Mouse (Mus musculus) forebrain, embryonic 13.5 days (tissue): Measurements from ENCODE around the gene Ppp1r35. TPM values are rescaled to one million over a fixed set of nuclear protein-coding genes. Genes with fewer than 3 reads are reported as not detected.
A peak's percentile ranks its signal among the peaks of the same experiment; 100 is the strongest.

Experiments
- ATAC-seq: fragments of 200-750 bp; cut with Nextera tagmentation; 2 replicates; pipeline ENCODE4 v1.8.0; 2017
- H3K27ac ChIP-seq: fragments of 300-500 bp; sonication (generic); 2 replicates; pipeline ENCODE4 v1.5.1; 2015; ENCODE audit warnings: inconsistent platforms, mild to moderate bottlenecking, moderate library complexity
- H3K27me3 ChIP-seq: fragments of 300-500 bp; sonication (generic); 2 replicates; pipeline ENCODE4 v1.6.1; 2015; ENCODE audit warnings: mild to moderate bottlenecking, inconsistent platforms
- H3K36me3 ChIP-seq: fragments of 300-500 bp; sonication (generic); 2 replicates; pipeline ENCODE4 v1.6.1; 2015; ENCODE audit warnings: mild to moderate bottlenecking, inconsistent platforms; ENCODE audit not compliant: poor library complexity, severe bottlenecking
- H3K4me1 ChIP-seq: fragments of 300-500 bp; sonication (generic); 2 replicates; pipeline ENCODE4 v1.6.1; 2015; ENCODE audit warnings: inconsistent platforms
- H3K4me2 ChIP-seq: fragments of 300-500 bp; sonication (generic); 2 replicates; pipeline ENCODE4 v1.6.1; 2015; ENCODE audit warnings: inconsistent platforms, mild to moderate bottlenecking, moderate library complexity
- H3K4me3 ChIP-seq: fragments of 300-500 bp; sonication (generic); 2 replicates; pipeline ENCODE4 v1.5.1; 2015; ENCODE audit warnings: mild to moderate bottlenecking, inconsistent platforms
- H3K9ac ChIP-seq: fragments of 300-500 bp; sonication (generic); 2 replicates; pipeline ENCODE4 v1.6.1; 2015; ENCODE audit warnings: mild to moderate bottlenecking, inconsistent platforms
- H3K9me3 ChIP-seq: fragments of 300-500 bp; sonication (generic); replicated peaks from 2 replicates; pipeline ENCODE4 v1.6.1; 2016; ENCODE audit warnings: inconsistent platforms
- WGBS: fragments of 180-500 bp; shearing (Covaris S2); methylation state at CpG from one replicate; pipeline ENCODE4 v1.1.7; 2015; 5-methylcytosine and 5-hydroxymethylcytosine counted together
- polyA plus RNA-seq: library from polyadenylated mRNA; unstranded; fragments of >200 nt; fragmentation: Nextera tagmentation; extraction: Ambion mirVana; gene quantifications from 2 replicates; pipeline ENCODE4 v1.2.1, GENCODE M21; 2015

The Ppp1r35 gene
- polyA plus RNA-seq = 38.3 and 45.0 TPM in 2 replicates

DNA sequence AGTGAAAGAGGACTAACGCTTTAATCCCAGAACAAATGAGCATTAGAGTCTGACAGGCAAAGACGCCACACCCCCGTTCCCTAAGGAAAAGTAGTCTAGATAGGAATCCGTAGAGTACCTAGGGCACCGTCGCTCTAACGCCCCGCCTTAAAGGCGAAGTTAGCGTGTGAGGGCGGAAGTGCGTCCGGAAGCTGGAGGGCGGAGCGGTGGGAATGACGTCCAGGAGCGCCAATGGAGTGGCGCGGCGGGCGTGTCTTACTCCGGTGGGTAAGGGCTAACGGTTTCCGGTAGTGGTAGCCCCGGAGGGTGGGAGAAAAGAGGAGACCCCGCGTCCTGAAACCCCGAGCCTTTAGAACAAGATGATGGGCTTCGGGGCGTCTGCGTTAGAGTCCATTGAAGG lies at the start of gene Ppp1r35:
Gene Ppp1r35 (plus strand): TSS at position 215 of the 400 bp plus-strand sequence.
- peak; percentile 98 for ATAC-seq
- peaks cover 46% of the 10 kb centered on the region for H3K4me1 ChIP-seq
- WGBS = 0% methylated on average over 31 of the region's 31 CpGs

DNA sequence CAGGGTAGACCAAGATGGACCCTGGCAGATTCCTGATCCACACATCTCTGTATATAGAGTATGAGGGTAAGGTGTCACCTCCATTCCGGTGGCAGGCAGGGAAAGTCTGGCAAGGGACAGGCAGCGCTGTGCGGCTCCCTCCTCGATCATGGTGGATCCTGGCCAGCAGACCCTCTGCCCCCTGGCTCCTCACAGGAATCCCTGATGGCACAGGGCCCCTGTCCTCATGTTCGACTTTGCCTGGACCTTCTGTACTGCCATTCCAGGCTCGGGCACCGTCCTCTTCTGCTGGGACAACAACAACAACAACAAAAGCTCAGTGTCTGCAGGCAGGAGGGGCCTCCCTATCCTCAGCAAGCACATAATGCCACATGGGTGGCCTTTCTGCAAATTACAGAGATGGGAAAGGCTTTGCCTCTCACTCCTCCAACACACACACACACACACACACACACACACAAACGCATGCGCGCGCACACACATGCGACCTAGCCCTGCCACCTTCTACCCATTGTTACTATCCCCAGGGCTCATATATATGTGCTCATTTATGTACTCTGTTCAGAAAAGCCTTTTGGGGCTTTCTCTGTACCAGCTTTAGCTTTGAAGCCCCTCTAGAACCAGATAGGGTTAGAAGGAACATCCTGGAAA lies 44.9 kb upstream of the Ppp1r35 start:
- H3K27ac ChIP-seq = peak overlapping the region; percentile 99
- H3K36me3 ChIP-seq = peaks cover 72% of the 10 kb centered on the region
- 17% methylated on average over 12 of the region's 12 CpGs for WGBS
- peaks cover 58% of the 10 kb centered on the region for H3K4me1 ChIP-seq
- peak; percentile 74 for ATAC-seq
- H3K4me2 ChIP-seq = peak overlapping the region; percentile 64
- peak overlapping the region; percentile 51 for H3K9ac ChIP-seq
- peak overlapping the region; percentile 34 for H3K4me3 ChIP-seq
- H3K9me3 ChIP-seq = no peaks in the 10 kb centered on the region
- no peaks in the 10 kb centered on the region for H3K27me3 ChIP-seq

More for the DNA sequence above, at the start of gene Ppp1r35:
- peak within 1 kb of the TSS; percentile 98 for H3K4me2 ChIP-seq
- H3K4me3 ChIP-seq = peak within 1 kb of the TSS; percentile 99
- peaks cover 36% of the 10 kb centered on the region for H3K36me3 ChIP-seq
- H3K27ac ChIP-seq = peak within 1 kb of the TSS; percentile 86
- H3K27me3 ChIP-seq = no peaks in the 10 kb centered on the region
- H3K9me3 ChIP-seq = no peaks in the 10 kb centered on the region
- peak within 1 kb of the TSS; percentile 96 for H3K9ac ChIP-seq

DNA sequence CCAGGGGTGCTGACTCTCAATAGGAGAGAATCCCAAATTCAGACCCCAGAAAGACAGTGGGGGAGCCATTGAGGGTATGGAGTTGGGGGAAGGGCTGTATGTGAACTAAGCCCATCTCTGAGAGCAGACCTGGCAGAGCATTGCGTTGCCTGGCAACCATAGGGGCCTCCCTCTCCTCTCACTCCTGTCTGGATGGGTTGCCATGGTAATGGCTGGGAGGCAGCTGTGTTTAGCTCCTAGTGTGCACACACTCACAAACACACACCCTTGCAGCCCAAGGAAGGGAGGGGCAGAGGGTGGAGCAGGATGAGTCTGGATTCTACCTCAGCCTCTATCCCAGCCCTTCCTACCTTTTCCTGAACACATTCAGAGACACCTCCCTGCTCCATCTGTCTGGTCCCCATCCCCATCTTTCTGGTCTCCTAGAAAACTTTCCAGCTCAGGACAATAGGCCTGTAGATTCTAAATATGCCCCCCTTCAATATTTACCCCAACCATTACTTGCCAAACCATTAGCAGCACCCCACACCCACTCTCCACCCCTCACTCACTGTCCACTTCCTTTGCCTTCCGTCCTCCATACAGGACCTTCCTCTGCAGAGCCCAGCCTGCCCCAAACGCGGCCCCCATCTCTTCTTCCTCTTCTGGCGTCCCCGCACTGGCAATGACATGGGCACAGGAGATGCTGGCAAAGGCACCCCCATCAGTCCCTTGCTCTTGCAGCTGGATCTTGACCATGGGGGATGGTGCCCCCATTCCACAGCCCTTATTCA lies 44.2 kb upstream of the Ppp1r35 start:
- peak; percentile 98 for ATAC-seq
- Histone ChIP-seq H3K4me1 (peaks cover 65% of the 10 kb centered on the region), H3K4me3 (peak overlapping the region; percentile 34), H3K27ac (peak overlapping the region; percentile 99), H3K4me2 (peak overlapping the region; percentile 64), H3K9ac (peak overlapping the region; percentile 62), H3K36me3 (peaks cover 69% of the 10 kb centered on the region), H3K9me3 (no peaks in the 10 kb centered on the region), H3K27me3 (no peaks in the 10 kb centered on the region)
- WGBS = 31% methylated on average over 6 of the region's 6 CpGs

DNA sequence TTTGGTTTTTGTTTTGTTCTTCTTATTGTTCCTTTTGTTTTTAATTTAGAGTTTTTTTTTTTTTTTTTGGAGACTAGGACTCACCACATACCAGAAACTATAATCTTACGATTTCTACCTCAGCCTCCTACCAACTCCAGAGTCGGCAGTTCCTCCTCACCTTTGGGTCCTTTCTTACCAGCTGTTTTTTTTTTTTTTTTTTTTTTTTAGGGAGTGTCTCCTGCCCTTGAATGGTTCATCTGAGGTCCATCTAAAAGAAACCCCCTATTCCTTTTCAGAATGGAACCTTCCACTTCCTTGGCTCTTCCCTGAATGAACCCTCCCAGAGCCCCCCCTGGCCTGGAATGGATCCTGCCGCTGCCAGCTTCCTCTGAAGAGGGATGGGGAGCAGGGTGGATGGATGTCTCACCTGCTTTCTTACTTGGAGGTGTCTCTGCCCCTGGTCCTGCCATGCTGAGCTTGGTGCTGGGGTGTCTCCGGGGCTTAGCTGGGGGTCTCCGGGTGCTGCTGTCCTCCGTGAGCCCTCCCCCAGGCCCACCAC lies 41.2 kb upstream of the Ppp1r35 start:
- Histone ChIP-seq H3K27ac (peak overlapping the region; percentile 48; the same call in 1 of the 2 replicates), H3K27me3 (no peaks in the 10 kb centered on the region), H3K36me3 (peaks cover 44% of the 10 kb centered on the region), H3K9ac (peak overlapping the region; percentile 47; the same call in 1 of the 2 replicates), H3K9me3 (no peaks in the 10 kb centered on the region), H3K4me1 (peaks cover 69% of the 10 kb centered on the region), H3K4me3 (0 out of 2 replicates have a peak overlapping the region, but pooled peaks have one; percentile 2), H3K4me2 (peak overlapping the region; percentile 91)
- no peak for ATAC-seq
- 79% methylated on average over 6 of the region's 6 CpGs for WGBS

DNA sequence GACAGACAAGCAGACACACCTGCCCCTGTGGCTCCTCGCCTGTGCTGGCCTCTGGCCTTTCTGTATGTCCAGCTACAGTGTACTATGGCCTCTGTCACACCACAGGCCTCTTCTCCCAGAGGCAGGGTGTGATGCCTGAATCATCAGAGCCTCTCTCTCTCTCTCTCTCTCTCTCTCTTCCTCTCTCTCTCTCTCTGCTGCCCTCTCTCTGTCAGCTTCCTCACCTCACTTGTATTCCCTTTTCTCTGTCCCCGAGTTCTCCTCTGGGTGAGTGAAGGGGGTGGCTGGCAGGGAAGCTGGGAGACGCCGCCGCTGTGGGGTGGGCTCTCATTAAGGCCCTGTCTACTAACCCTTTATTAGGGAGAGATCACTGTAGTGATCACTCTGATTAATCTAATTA lies 40.1 kb upstream of the Ppp1r35 start:
- ATAC-seq = no peak
- H3K9me3 ChIP-seq = no peaks in the 10 kb centered on the region
- H3K27ac ChIP-seq = peak overlapping the region; percentile 78
- peak overlapping the region; percentile 63 for H3K4me3 ChIP-seq
- H3K4me1 ChIP-seq = peaks cover 62% of the 10 kb centered on the region
- peaks cover 34% of the 10 kb centered on the region for H3K36me3 ChIP-seq
- H3K9ac ChIP-seq = peak overlapping the region; percentile 81
- H3K27me3 ChIP-seq = no peaks in the 10 kb centered on the region
- peak overlapping the region; percentile 91 for H3K4me2 ChIP-seq
- 13% methylated on average over 5 of the region's 5 CpGs for WGBS

DNA sequence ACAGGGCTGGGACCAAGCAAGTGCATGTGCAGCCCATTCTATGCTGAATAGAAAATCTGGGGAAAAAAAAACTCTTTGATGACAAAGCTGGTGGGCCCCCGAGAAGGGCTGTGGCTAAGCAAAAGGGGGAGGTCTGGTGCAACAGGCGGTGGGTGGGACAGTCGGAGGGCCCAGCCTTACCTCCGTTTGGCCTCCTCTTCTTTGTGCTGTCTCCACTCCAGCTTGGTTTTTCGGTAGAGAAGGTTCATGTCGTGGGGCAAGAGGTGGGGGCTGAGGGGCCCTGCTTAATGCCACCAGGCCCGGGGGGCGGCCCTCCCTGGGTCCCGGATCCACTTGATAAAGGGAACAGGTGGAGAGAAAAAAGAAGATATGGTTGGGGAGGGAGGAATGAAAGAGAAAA lies 39.2 kb upstream of the Ppp1r35 start:
- 15% methylated on average over 9 of the region's 9 CpGs for WGBS
- Histone ChIP-seq H3K4me2 (peak overlapping the region; percentile 91), H3K27ac (peak overlapping the region; percentile 78), H3K27me3 (no peaks in the 10 kb centered on the region), H3K4me3 (peak overlapping the region; percentile 63), H3K9ac (peak overlapping the region; percentile 81), H3K9me3 (no peaks in the 10 kb centered on the region), H3K36me3 (peaks cover 33% of the 10 kb centered on the region), H3K4me1 (peaks cover 53% of the 10 kb centered on the region)
- no peak for ATAC-seq

DNA sequence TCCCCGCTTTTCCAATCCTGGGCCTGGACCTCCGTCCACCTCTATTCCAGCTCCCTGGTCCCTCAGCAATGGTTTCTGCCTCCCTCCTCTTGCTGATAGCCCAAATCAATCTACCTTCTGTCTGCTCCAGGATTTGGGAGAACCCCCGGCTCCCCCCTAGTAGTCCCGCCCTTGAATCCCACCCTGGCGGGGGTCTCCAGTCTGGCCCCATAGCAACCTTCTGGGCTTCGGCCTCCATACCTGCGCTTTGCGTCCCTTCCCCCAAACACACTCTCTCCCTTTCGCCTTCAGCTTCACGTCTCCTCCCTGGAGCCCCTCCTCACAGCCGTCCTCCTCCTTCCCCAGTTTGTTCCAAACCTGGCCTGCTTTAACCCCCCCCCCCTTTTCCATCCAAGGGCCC lies 38.1 kb upstream of the Ppp1r35 start:
- peak; percentile 11; the same call in 1 of the 2 replicates for ATAC-seq
- Histone ChIP-seq H3K27ac (peak overlapping the region; percentile 78), H3K4me2 (peak overlapping the region; percentile 91), H3K9me3 (no peaks in the 10 kb centered on the region), H3K27me3 (no peaks in the 10 kb centered on the region), H3K4me1 (peaks cover 46% of the 10 kb centered on the region), H3K9ac (peak overlapping the region; percentile 81), H3K4me3 (peak overlapping the region; percentile 63), H3K36me3 (peaks cover 24% of the 10 kb centered on the region)
- WGBS = 5% methylated on average over 11 of the region's 11 CpGs

DNA sequence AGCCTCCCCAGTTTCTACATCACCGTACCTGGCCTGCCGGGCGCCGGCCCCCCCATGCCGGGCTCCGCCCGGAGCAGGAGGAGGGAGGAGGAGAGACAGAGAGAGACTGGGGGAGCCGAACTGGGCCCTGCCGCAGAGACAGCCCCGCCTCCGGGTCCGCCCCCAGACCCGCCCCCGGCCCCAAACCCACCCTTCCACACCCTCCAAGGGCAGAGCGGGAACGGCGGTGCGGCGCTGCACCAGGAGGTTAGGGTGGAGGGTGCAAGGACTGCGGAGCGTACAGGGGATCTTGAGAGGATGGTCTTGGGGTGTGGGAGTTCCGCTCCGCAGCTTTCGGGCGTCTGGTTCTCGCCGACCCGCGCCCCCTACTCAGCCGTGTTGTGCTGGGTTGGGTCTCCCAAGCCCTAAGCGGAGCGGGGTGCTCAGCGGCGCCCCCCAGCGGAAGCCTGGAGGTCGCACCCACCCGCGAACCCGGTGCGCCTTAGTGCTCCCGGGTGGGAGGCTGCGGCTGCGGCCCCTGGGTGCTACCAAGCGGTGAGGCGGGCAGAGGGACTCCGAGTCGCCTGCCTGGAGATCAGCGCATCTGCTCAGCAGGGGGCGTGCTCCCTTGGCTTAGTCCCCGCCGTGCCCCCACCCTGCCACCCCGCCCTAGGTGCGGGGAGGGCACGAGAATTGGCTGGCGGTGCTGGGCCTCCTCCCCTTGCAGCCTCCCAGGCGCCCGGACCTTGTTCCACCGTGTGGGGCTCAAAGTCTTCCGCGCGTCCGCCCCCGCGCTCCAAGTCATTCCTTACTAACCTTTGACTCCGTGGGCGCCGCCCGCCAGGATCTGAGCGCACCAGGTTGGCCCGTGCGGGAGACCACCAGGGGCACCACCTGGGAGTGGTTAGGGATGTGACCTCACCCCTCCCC lies 37.4 kb upstream of the Ppp1r35 start, which contains the start of gene Nyap1:
Gene Nyap1 (minus strand): TSS at position 585 of the 909 bp plus-strand sequence.
- H3K4me2 ChIP-seq = peak within 1 kb of the TSS; percentile 91
- H3K9me3 ChIP-seq = no peaks in the 10 kb centered on the region
- H3K36me3 ChIP-seq = peaks cover 17% of the 10 kb centered on the region
- peak within 1 kb of the TSS; percentile 81 for H3K9ac ChIP-seq
- peak; percentile 88 for ATAC-seq
- peak within 1 kb of the TSS; percentile 63 for H3K4me3 ChIP-seq
- no peaks in the 10 kb centered on the region for H3K27me3 ChIP-seq
- peak within 1 kb of the TSS; percentile 78 for H3K27ac ChIP-seq
- H3K4me1 ChIP-seq = peaks cover 43% of the 10 kb centered on the region
- 0% methylated on average over 58 of the region's 71 CpGs for WGBS

DNA sequence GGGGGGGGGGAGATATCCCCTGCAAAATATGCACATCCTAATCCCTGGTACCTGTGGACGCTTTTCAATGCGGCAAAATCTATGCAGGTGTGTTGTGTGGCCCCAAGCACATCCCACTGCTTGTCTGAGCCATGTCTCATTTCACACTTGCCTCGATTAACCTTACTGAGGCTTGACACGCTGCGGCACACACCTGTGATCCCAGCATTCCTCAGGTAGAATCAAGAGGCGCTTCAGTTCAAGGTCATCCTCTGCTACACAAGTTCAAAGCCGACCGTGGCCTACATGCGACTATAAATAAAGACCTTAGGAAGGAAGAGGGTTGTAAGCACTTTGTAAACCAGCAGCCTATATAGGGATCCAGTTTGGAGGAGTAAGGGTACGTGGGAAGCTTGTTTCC lies 36.6 kb upstream of the Ppp1r35 start:
- H3K9ac ChIP-seq = no peak overlapping the region
- H3K4me3 ChIP-seq = no peak overlapping the region
- no peak overlapping the region for H3K27ac ChIP-seq
- H3K4me2 ChIP-seq = peak overlapping the region; percentile 91
- 73% methylated on average over 10 of the region's 10 CpGs for WGBS
- no peaks in the 10 kb centered on the region for H3K27me3 ChIP-seq
- peaks cover 9% of the 10 kb centered on the region for H3K36me3 ChIP-seq
- H3K4me1 ChIP-seq = peaks cover 51% of the 10 kb centered on the region
- H3K9me3 ChIP-seq = no peaks in the 10 kb centered on the region
- no peak for ATAC-seq

DNA sequence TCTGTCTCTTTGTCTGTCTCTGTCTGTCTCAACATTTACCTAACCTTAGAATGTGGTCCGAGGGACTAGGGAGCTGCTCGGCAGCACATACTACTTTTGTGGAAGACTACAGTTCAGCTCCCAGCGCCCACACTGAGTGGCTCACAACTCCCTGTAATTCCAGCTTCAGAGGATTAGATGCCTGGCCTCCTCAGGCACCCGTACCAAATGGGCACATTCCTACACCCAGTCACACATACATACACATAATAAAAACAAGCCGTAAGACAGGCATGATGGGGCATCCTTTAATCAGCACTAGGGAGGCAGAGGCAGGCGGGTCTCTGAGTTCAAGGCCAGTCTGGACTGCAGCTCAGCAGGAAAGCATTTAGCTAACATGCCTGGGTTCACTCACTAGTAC lies 35.8 kb upstream of the Ppp1r35 start:
- Histone ChIP-seq H3K36me3 (peaks cover 5% of the 10 kb centered on the region), H3K4me3 (no peak overlapping the region), H3K27ac (no peak overlapping the region), H3K9ac (no peak overlapping the region), H3K9me3 (no peaks in the 10 kb centered on the region), H3K4me1 (peaks cover 55% of the 10 kb centered on the region), H3K27me3 (no peaks in the 10 kb centered on the region), H3K4me2 (no peak overlapping the region)
- 89% methylated on average over 6 of the region's 6 CpGs for WGBS
- ATAC-seq = no peak

DNA sequence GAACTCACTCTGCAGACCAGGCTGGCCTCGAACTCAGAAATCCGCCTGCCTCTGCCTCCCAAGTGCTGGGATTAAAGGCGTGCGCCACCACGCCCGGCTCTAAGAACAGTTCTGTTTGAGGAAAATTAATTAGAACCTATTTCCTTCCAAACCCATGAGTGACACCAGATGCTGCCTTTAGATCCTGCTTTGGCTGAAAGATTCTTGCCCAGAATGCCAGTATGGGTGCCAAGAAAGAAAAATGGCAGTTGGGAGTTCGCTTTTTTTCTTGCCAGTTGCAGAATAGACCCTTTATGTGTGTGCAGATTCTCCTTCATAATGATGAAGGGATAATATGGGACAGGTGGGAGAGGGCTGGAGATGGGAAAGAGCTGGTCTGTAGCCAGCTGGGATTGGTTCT lies 34.5 kb upstream of the Ppp1r35 start:
- H3K27me3 ChIP-seq = no peaks in the 10 kb centered on the region
- 74% methylated on average over 7 of the region's 7 CpGs for WGBS
- no peak overlapping the region for H3K9ac ChIP-seq
- H3K4me3 ChIP-seq = no peak overlapping the region
- no peak for ATAC-seq
- peaks cover 1% of the 10 kb centered on the region; the same call in 1 of the 2 replicates for H3K36me3 ChIP-seq
- H3K9me3 ChIP-seq = no peaks in the 10 kb centered on the region
- H3K4me2 ChIP-seq = no peak overlapping the region
- H3K4me1 ChIP-seq = peaks cover 55% of the 10 kb centered on the region
- peak overlapping the region; percentile 12 for H3K27ac ChIP-seq
